Mouse (Mus musculus): Measurements from ENCODE around the gene Bpifc. TPM values are rescaled to one million over a fixed set of nuclear protein-coding genes. Genes with fewer than 3 reads are reported as not detected.

The Bpifc gene
- total and polyA plus RNA-seq, 2 experiments from 2014 or later, result 0.15 to 0.33 TPM

DNA sequence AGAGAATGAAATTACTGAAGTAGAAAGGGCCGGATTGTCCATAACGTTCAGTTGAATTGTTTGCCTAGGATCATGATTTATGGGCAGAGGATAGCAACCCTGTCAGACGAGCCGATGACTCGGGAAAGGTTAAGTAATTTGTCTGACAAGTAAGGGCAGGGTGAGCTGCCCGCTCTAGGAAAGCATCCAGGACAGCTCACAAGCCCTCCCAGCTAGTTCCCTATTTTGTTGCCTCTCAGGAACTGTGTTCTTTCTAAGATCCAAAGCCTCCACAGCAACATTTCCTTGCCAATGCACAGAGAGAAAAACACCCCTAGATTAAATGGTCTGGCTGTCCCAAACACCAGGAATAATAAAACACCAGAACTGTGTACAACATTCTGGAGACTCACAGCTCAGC is 1.1 kb downstream of the Bpifc start:
- Histone ChIP-seq H3K36me3 (ENCODE audit: insufficient read depth, low read length) (no peaks in the 10 kb centered on the region), H3K4me1 (ENCODE audit: insufficient read depth, low read length) (no peaks in the 10 kb centered on the region), H3K27ac (ENCODE audit: low read depth, low read length) (no peak overlapping the region), H3K27me3 (ENCODE audit: insufficient read depth, low read length) (no peaks in the 10 kb centered on the region), H3K9ac (replicated peaks; ENCODE audit: low read length, poor library complexity, severe bottlenecking) (no peak overlapping the region), H3K9me3 (ENCODE audit: low read length) (no peaks in the 10 kb centered on the region), H3K4me2 (ENCODE audit: low read depth, low read length, poor library complexity, severe bottlenecking) (no peak overlapping the region), H3K4me3 (ENCODE audit: low read depth, low read length) (no peak overlapping the region)
- TF ChIP-seq CTCF (IDR thresholded peaks at IDR 0.05), result no peak
- DNase-seq (ENCODE audit: low spot score) (no peak), ATAC-seq (ENCODE audit: low FRiP score) (no peak)
- 73% methylated on average over 6 of the region's 6 CpGs for WGBS

DNA sequence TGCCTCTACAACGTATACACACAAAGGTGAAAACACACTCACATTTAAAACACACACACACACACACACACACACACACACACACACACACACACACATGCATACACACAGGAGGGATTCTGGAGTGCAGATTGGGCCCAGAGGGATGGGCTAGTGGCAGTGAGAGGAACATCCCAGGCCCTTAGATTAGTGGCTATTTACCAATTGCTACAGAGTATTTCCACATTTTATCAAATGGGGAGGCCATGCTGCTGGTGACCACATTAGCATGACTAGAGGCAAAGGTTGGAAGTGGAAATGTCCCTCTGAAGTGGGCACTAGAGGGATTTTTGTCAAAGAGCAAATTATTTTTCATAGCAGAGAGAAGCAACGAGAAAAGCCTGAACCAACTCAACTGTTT is 2.0 kb downstream of the Bpifc start:
- TF ChIP-seq CTCF (IDR thresholded peaks at IDR 0.05), result no peak
- H3K27me3 ChIP-seq (ENCODE audit: insufficient read depth, low read length), result no peaks in the 10 kb centered on the region
- 86% methylated on average over 2 of the region's 2 CpGs for WGBS
- ATAC-seq (ENCODE audit: low FRiP score), result no peak
- H3K4me2 ChIP-seq (ENCODE audit: low read depth, low read length, poor library complexity, severe bottlenecking), result no peak overlapping the region
- H3K9me3 ChIP-seq (ENCODE audit: low read length), result no peaks in the 10 kb centered on the region
- H3K9ac ChIP-seq (replicated peaks; ENCODE audit: low read length, poor library complexity, severe bottlenecking), result no peak overlapping the region
- H3K4me1 ChIP-seq (ENCODE audit: insufficient read depth, low read length), result no peaks in the 10 kb centered on the region
- no peaks in the 10 kb centered on the region for H3K36me3 ChIP-seq (ENCODE audit: insufficient read depth, low read length)
- H3K27ac ChIP-seq (ENCODE audit: low read depth, low read length), result no peak overlapping the region
- DNase-seq (ENCODE audit: low spot score), result no peak
- no peak overlapping the region for H3K4me3 ChIP-seq (ENCODE audit: low read depth, low read length)

DNA sequence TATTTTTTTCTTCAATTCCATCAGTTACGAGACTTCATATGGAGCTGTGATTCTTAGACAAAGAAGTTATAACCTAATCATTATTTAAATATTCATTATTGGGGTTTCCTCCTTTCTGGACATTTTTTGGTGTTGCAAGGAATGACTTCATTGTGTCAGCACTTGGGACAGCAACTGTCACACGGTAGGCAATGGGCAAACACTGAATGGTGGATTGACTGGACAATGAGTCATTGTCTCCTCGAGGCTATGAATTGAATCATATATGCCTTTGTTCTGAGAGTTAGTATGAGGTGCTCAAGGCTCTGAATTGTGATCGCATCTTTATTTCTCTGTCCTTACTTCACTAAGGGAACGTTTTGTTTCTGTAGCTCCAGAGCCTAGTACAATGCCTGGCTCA is 5.2 kb downstream of the Bpifc start:
- ATAC-seq (ENCODE audit: low FRiP score) (no peak), DNase-seq (ENCODE audit: low spot score) (no peak)
- WGBS, result 68% methylated on average over 5 of the region's 5 CpGs
- Histone ChIP-seq H3K9ac (replicated peaks; ENCODE audit: low read length, poor library complexity, severe bottlenecking) (no peak overlapping the region), H3K4me1 (ENCODE audit: insufficient read depth, low read length) (no peaks in the 10 kb centered on the region), H3K4me2 (ENCODE audit: low read depth, low read length, poor library complexity, severe bottlenecking) (no peak overlapping the region), H3K27me3 (ENCODE audit: insufficient read depth, low read length) (no peaks in the 10 kb centered on the region), H3K4me3 (ENCODE audit: low read depth, low read length) (no peak overlapping the region), H3K9me3 (ENCODE audit: low read length) (no peaks in the 10 kb centered on the region), H3K36me3 (ENCODE audit: insufficient read depth, low read length) (no peaks in the 10 kb centered on the region), H3K27ac (ENCODE audit: low read depth, low read length) (no peak overlapping the region)
- no peak for TF ChIP-seq CTCF (IDR thresholded peaks at IDR 0.05)

- Histone ChIP-seq H3K4me2 (ENCODE audit: low read depth, low read length, poor library complexity, severe bottlenecking) (no peak overlapping the region), H3K9me3 (ENCODE audit: low read length) (no peaks in the 10 kb centered on the region), H3K9ac (replicated peaks; ENCODE audit: low read length, poor library complexity, severe bottlenecking) (no peak overlapping the region), H3K27ac (ENCODE audit: low read depth, low read length) (no peak overlapping the region), H3K27me3 (ENCODE audit: insufficient read depth, low read length) (no peaks in the 10 kb centered on the region), H3K36me3 (ENCODE audit: insufficient read depth, low read length) (no peaks in the 10 kb centered on the region), H3K4me3 (ENCODE audit: low read depth, low read length) (no peak overlapping the region), H3K4me1 (ENCODE audit: insufficient read depth, low read length) (no peaks in the 10 kb centered on the region)
- no peak for TF ChIP-seq CTCF (IDR thresholded peaks at IDR 0.05)
- ATAC-seq (ENCODE audit: low FRiP score), result no peak
- no peak for DNase-seq (ENCODE audit: low spot score)
- 91% methylated on average over 4 of the region's 4 CpGs for WGBS
Measured at GRCm38 (mm10) chr10:86000447-86000846, 11.2 kb downstream of the Bpifc start.

DNA sequence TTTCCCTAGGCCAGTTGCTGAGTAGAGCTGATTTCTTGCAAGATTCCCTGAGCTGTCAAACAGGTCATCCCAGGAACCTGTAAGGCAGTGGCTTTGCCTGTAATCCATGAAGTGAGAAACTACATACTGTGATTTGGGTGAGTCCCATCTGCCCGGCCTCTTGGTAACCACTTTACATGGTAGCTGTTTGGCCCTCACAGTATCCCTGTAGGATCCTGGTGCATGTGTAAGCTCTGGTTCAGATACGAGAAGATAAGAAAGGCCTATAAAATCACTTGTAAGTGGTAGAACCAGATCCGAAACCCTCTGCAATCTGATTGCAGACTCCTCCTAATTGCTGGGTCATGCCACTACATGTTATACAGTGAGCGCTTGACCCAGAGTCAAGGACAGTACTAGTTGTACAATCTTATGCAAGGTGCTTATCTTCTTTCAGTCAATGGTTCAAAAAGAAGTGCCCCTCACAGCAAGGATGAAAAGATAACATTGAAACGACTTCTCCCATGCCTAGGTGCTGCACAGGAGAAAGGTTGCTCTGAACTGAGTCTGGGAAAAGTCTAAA is 17.1 kb downstream of the Bpifc start:
- Histone ChIP-seq H3K4me2 (ENCODE audit: low read depth, low read length, poor library complexity, severe bottlenecking) (no peak overlapping the region), H3K27me3 (ENCODE audit: insufficient read depth, low read length) (no peaks in the 10 kb centered on the region), H3K36me3 (ENCODE audit: insufficient read depth, low read length) (no peaks in the 10 kb centered on the region), H3K4me3 (ENCODE audit: low read depth, low read length) (no peak overlapping the region), H3K9ac (replicated peaks; ENCODE audit: low read length, poor library complexity, severe bottlenecking) (no peak overlapping the region), H3K9me3 (ENCODE audit: low read length) (no peaks in the 10 kb centered on the region), H3K4me1 (ENCODE audit: insufficient read depth, low read length) (no peaks in the 10 kb centered on the region), H3K27ac (ENCODE audit: low read depth, low read length) (no peak overlapping the region)
- no peak for TF ChIP-seq CTCF (IDR thresholded peaks at IDR 0.05)
- DNase-seq (ENCODE audit: low spot score) (no peak), ATAC-seq (ENCODE audit: low FRiP score) (no peak)
- 89% methylated on average over 5 of the region's 5 CpGs for WGBS

- Histone ChIP-seq H3K4me1 (ENCODE audit: insufficient read depth, low read length) (no peaks in the 10 kb centered on the region), H3K9me3 (ENCODE audit: low read length) (no peaks in the 10 kb centered on the region), H3K36me3 (ENCODE audit: insufficient read depth, low read length) (no peaks in the 10 kb centered on the region), H3K4me2 (ENCODE audit: low read depth, low read length, poor library complexity, severe bottlenecking) (no peak overlapping the region), H3K27ac (ENCODE audit: low read depth, low read length) (no peak overlapping the region), H3K9ac (replicated peaks; ENCODE audit: low read length, poor library complexity, severe bottlenecking) (no peak overlapping the region), H3K27me3 (ENCODE audit: insufficient read depth, low read length) (no peaks in the 10 kb centered on the region), H3K4me3 (ENCODE audit: low read depth, low read length) (no peak overlapping the region)
- ATAC-seq (ENCODE audit: low FRiP score) (no peak), DNase-seq (ENCODE audit: low spot score) (no peak)
- WGBS, result 90% methylated on average over 9 of the region's 9 CpGs
- no peak for TF ChIP-seq CTCF (IDR thresholded peaks at IDR 0.05)
Measured at GRCm38 (mm10) chr10:85993836-85994235, 17.9 kb downstream of the Bpifc start.

Measured in midbrain, postnatal 0 days (tissue).